8 mouse cellular contexts compared by ENCODE assay signal in the genomic region with DNA sequence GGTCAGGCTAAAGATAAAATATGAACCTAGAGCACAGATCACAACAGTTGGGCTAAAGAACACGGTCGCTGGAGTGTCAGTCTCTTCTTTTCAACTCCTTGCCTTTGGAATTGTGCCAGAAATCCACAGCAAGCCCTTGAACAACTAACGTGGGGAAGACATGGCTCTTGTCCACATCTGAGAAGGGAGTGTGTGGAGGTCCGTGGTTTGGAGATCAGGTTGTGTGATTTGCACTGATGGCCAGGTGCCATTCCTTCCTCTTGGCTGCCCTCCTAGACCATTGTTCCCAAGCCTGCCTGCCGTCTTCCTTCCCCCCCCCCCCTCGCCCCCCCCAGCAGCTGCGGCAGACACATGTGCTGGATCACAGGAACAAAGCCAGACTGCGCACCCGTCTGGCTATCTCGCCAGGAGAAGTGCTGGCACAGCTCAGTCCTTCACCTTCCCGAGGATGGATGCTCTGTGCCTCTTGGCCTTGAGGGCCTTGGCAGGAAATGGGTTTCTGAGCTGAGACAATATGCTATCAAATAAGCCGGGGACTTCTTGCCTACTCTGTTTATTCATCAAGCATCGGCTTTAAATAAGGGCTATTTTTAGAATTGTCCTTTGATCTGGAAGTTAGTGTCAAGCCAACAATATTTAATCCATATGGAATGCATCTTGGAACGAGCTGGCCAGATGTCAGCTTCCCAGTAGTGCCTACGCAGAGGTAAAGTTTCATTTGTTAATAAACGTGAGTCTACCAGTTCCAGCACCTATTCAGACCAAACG.
DNase-seq lines count a peak whose midpoint lies in the region; ATAC-seq and TF ChIP-seq lines count a peak whose summit lies in the region.

No protein-coding gene starts in this region.

- H3K9me3 ChIP-seq in forebrain, embryonic 13.5 days (replicated peaks): no peaks in the 10 kb centered on the region
- H3K9me3 ChIP-seq in limb, embryonic 14.5 days (ENCODE audit: control insufficient read depth, low read length): no peaks in the 10 kb centered on the region

- no peak overlapping the region for H3K9ac ChIP-seq in forebrain, embryonic 13.5 days
- no peak overlapping the region for H3K9ac ChIP-seq in limb, embryonic 14.5 days (ENCODE audit: low read depth, low read length, severe bottlenecking)

- H3K4me2 ChIP-seq in forebrain, embryonic 13.5 days: no peak overlapping the region
- H3K4me2 ChIP-seq in limb, embryonic 14.5 days (replicated peaks; ENCODE audit: low read depth, low read length, severe bottlenecking): peak overlapping the region; percentile 19; the same call in 1 of the 2 replicates

- no peaks in the 10 kb centered on the region for H3K27me3 ChIP-seq in forebrain, embryonic 13.5 days
- H3K27me3 ChIP-seq in limb, embryonic 14.5 days (ENCODE audit: control insufficient read depth, insufficient read depth, low read length): no peaks in the 10 kb centered on the region

- H3K4me3 ChIP-seq in forebrain, embryonic 13.5 days: no peak overlapping the region
- H3K4me3 ChIP-seq in limb, embryonic 14.5 days (replicated peaks; ENCODE audit: low read length): no peak overlapping the region

- WGBS in forebrain, embryonic 13.5 days: 54% methylated on average over 14 of the region's 17 CpGs
- WGBS in limb, embryonic 14.5 days: 19% methylated on average over 15 of the region's 17 CpGs

- peak overlapping the region; percentile 1; the same call in 1 of the 2 replicates for H3K27ac ChIP-seq in forebrain, embryonic 13.5 days
- H3K27ac ChIP-seq in limb, embryonic 14.5 days (replicated peaks; ENCODE audit: low read depth, low read length): peak overlapping the region; percentile 72

- peak; percentile 68 for ATAC-seq in forebrain, embryonic 13.5 days
- peak; percentile 81 for ATAC-seq in limb, embryonic 14.5 days (ENCODE audit: low FRiP score, low read depth)

- peak; percentile 74 for DNase-seq in adrenal gland, adult 2 months
- no peak for DNase-seq in adrenal gland, adult 18-20 months (ENCODE audit: low spot score in 2 of 2)
- peak; percentile 71 for DNase-seq in heart, postnatal 4 days
- DNase-seq in limb, embryonic 14.5 days (ENCODE audit: low spot score): peak; percentile 77
- DNase-seq in skeletal muscle tissue, adult 2 months (ENCODE audit: low read depth, low spot score): peak; percentile 58
- DNase-seq in layer of hippocampus, adult 18-20 months (ENCODE audit: low spot score in 2 of 2): no peak
- no peak for DNase-seq in thymus, postnatal 14 days

- TF ChIP-seq POLR2A in limb, embryonic 14.5 days (IDR thresholded peaks at IDR 0.05; ENCODE audit: borderline replicate concordance, extremely low read depth, insufficient read depth, insufficient read length): no peak

- peaks cover 36% of the 10 kb centered on the region for H3K4me1 ChIP-seq in forebrain, embryonic 13.5 days
- H3K4me1 ChIP-seq in limb, embryonic 14.5 days (ENCODE audit: control insufficient read depth, insufficient read depth, low read length): peaks cover 35% of the 10 kb centered on the region

- no peaks in the 10 kb centered on the region for H3K36me3 ChIP-seq in forebrain, embryonic 13.5 days (ENCODE audit: poor library complexity, severe bottlenecking)
- 0 out of 2 replicates have a peak, but pooled peaks cover 3% of the 10 kb centered on the region for H3K36me3 ChIP-seq in limb, embryonic 14.5 days (ENCODE audit: control insufficient read depth, insufficient read depth, low read length)

Comparison
In these comparisons a context has a peak if more than half of its experiments do, and no peak if none do; other contexts are left out.
1. DNase-seq: peak in adrenal gland, adult 2 months (single experiment), heart, postnatal 4 days (single experiment), limb, embryonic 14.5 days (single experiment) and skeletal muscle tissue, adult 2 months (single experiment); none in adrenal gland, adult 18-20 months (0 of 2), layer of hippocampus, adult 18-20 months (0 of 2) and thymus, postnatal 14 days (single experiment).